Comparison of ENCODE assay signal across 10 mouse cellular contexts in genomic region chr11:79530333-79530761, GRCm38 (mm10). TPM values are rescaled to one million over a fixed set of nuclear protein-coding genes. Genes with fewer than 3 reads are reported as not detected.
DNase-seq lines count a peak whose midpoint lies in the region; ATAC-seq and TF ChIP-seq lines count a peak whose summit lies in the region.
"Had no signal": no experiment of that assay in that cellular context is flagged by ENCODE, and none has a peak within 500 bp of the region (broad histone marks: within the 10 kb centered on the region; RNA-seq: fewer than 3 reads in every experiment).

Gene Evi2 (minus strand): TSS chr11:79530589.
Gene Evi2a (minus strand): TSS chr11:79530609.

- H3K79me2 ChIP-seq in CH12.LX (replicated peaks; ENCODE audit: control insufficient read depth, extremely low read depth, insufficient read depth, poor library complexity, severe bottlenecking): peaks cover 22% of the 10 kb centered on the region

- H3K9me3 ChIP-seq in CH12.LX (replicated peaks; ENCODE audit: low read length): no peaks in the 10 kb centered on the region
- H3K9me3 ChIP-seq in megakaryocyte, embryonic 14.5 days: no peaks in the 10 kb centered on the region
- H3K9me3 ChIP-seq in intestine, postnatal 0 days (ENCODE audit: control insufficient read depth): no peaks in the 10 kb centered on the region
- H3K9me3 ChIP-seq in hindbrain, postnatal 0 days (ENCODE audit: low read length): no peaks in the 10 kb centered on the region
- H3K9me3 ChIP-seq: lung, embryonic 15.5 days had no signal

- peak; percentile 65 for DNase-seq in gastrocnemius, adult 2 months
- DNase-seq in gastrocnemius, postnatal 4 days (ENCODE audit: low spot score in 2 of 2): no peak
- DNase-seq in CH12.LX (ENCODE audit: extremely low read depth): peak; percentile 95
- DNase-seq in hindbrain, postnatal 0 days (ENCODE audit: low spot score): no peak
- DNase-seq in cerebellum, adult 11 months: no peak

- TF ChIP-seq EP300 in CH12.LX (IDR thresholded peaks at IDR 0.05; ENCODE audit: low read length): peak; percentile 83

- in situ Hi-C loops in CH12.LX (cut with MboI; ENCODE audit: low pct_ligation_motif_present, low pct_unique_long_range_greater_than_20kb, low sequenced_read_pairs): no loop called here

- dilution Hi-C loops in CH12.LX (cut with MboI; ENCODE audit: extremely low pct_ligation_motif_present, extremely low pct_unique_long_range_greater_than_20kb, low sequenced_read_pairs): no loop called here

- TF ChIP-seq RAD21 in CH12.LX (IDR thresholded peaks at IDR 0.05; ENCODE audit: low read depth, low read length): no peak; the same call in 1 of the 2 replicates

- WGBS in intestine, postnatal 0 days: 86% methylated on average over 7 of the region's 7 CpGs
- WGBS in hindbrain, postnatal 0 days: 81% methylated on average over 7 of the region's 7 CpGs

- intact Hi-C loops in gastrocnemius, adult 2 months (cut with DNase I): no loop called here

- peaks cover 15 to 47% of the 10 kb centered on the region in 2 experiments for H3K36me3 ChIP-seq in CH12.LX (replicated peaks in 1 of 2; ENCODE audit: control insufficient read depth in 1 of 2, insufficient read depth in 1 of 2, low read length in 1 of 2)
- H3K36me3 ChIP-seq in megakaryocyte, embryonic 14.5 days (replicated peaks; ENCODE audit: low read length): peaks cover 14% of the 10 kb centered on the region
- 0 out of 2 replicates have a peak, but pooled peaks cover under 1% of the 10 kb centered on the region for H3K36me3 ChIP-seq in intestine, postnatal 0 days (ENCODE audit: control insufficient read depth, insufficient read depth)
- no peaks in the 10 kb centered on the region; the same call in 1 of the 2 replicates for H3K36me3 ChIP-seq in hindbrain, postnatal 0 days (ENCODE audit: insufficient read depth, low read length)
- H3K36me3 ChIP-seq: lung, embryonic 15.5 days had no signal

- peak; percentile 89 for TF ChIP-seq POLR2A in CH12.LX (IDR thresholded peaks at IDR 0.05; ENCODE audit: low read depth, low read length)

- H3K4me3 ChIP-seq in gastrocnemius, adult 2 months: peak within 1 kb of the TSS; percentile 61
- peak within 1 kb of the TSS; percentile 65 to 89 (median 78) for H3K4me3 ChIP-seq in CH12.LX (replicated peaks in 1 of 3; ENCODE audit: low read depth in 2 of 3, low read length in 2 of 3, poor library complexity in 1 of 3)
- peak within 1 kb of the TSS; percentile 90 for H3K4me3 ChIP-seq in megakaryocyte, embryonic 14.5 days (replicated peaks)
- H3K4me3 ChIP-seq in intestine, postnatal 0 days (ENCODE audit: low read depth, low read length): no peak within 1 kb of the TSS
- no peak within 1 kb of the TSS for H3K4me3 ChIP-seq in hindbrain, postnatal 0 days (ENCODE audit: low read length)
- H3K4me3 ChIP-seq: erythroblast, embryonic 14.5 days; lung, embryonic 15.5 days had no signal

- peak within 1 kb of the TSS; percentile 92 for H3K27ac ChIP-seq in gastrocnemius, adult 2 months
- H3K27ac ChIP-seq in CH12.LX (ENCODE audit: insufficient read depth, low read depth): peak within 1 kb of the TSS; percentile 97
- H3K27ac ChIP-seq in intestine, postnatal 0 days (ENCODE audit: low read depth, low read length): no peak within 1 kb of the TSS
- no peak within 1 kb of the TSS for H3K27ac ChIP-seq in hindbrain, postnatal 0 days
- H3K27ac ChIP-seq: lung, embryonic 15.5 days had no signal

- H3K9ac ChIP-seq in CH12.LX (ENCODE audit: insufficient read depth, low read depth): peak within 1 kb of the TSS; percentile 99
- H3K9ac ChIP-seq in intestine, postnatal 0 days (ENCODE audit: low read depth, low read length): no peak within 1 kb of the TSS
- H3K9ac ChIP-seq in hindbrain, postnatal 0 days (replicated peaks; ENCODE audit: low read length): no peak within 1 kb of the TSS
- H3K9ac ChIP-seq: lung, embryonic 15.5 days had no signal

- no peak for TF ChIP-seq CTCF in gastrocnemius, adult 2 months (IDR thresholded peaks at IDR 0.05)
- TF ChIP-seq CTCF in CH12.LX (conservative IDR thresholded peaks at IDR 0.05 in 1 of 2, IDR thresholded peaks at IDR 0.05 in 1 of 2; ENCODE audit: low read depth in 2 of 2, low read length in 2 of 2): no peak
- TF ChIP-seq CTCF in intestine, postnatal 0 days (IDR thresholded peaks at IDR 0.05; ENCODE audit: low read depth): no peak
- no peak for TF ChIP-seq CTCF in hindbrain, postnatal 0 days (IDR thresholded peaks at IDR 0.05; ENCODE audit: low read depth)

- no peaks in the 10 kb centered on the region for H3K27me3 ChIP-seq in CH12.LX (replicated peaks)
- H3K27me3 ChIP-seq in megakaryocyte, embryonic 14.5 days (replicated peaks): no peaks in the 10 kb centered on the region
- H3K27me3 ChIP-seq in intestine, postnatal 0 days (replicated peaks; ENCODE audit: control insufficient read depth, insufficient read depth, low read length): no peaks in the 10 kb centered on the region
- H3K27me3 ChIP-seq in hindbrain, postnatal 0 days (ENCODE audit: insufficient read depth, low read length): no peaks in the 10 kb centered on the region
- H3K27me3 ChIP-seq: lung, embryonic 15.5 days had no signal

- peaks cover 17 to 51% of the 10 kb centered on the region in 2 experiments for H3K4me1 ChIP-seq in CH12.LX (ENCODE audit: control insufficient read depth in 1 of 2, insufficient read depth in 2 of 2)
- peaks cover 89% of the 10 kb centered on the region for H3K4me1 ChIP-seq in megakaryocyte, embryonic 14.5 days
- no peaks in the 10 kb centered on the region for H3K4me1 ChIP-seq in intestine, postnatal 0 days (replicated peaks; ENCODE audit: control insufficient read depth, insufficient read depth, low read length)
- H3K4me1 ChIP-seq in hindbrain, postnatal 0 days (ENCODE audit: insufficient read depth, low read length): 0 out of 2 replicates have a peak, but pooled peaks cover 4% of the 10 kb centered on the region

- H3K4me2 ChIP-seq in CH12.LX (ENCODE audit: insufficient read depth, low read depth, poor library complexity, severe bottlenecking): peak within 1 kb of the TSS; percentile 83
- no peak within 1 kb of the TSS for H3K4me2 ChIP-seq in intestine, postnatal 0 days (replicated peaks; ENCODE audit: low read depth)
- no peak within 1 kb of the TSS for H3K4me2 ChIP-seq in hindbrain, postnatal 0 days (ENCODE audit: low read depth, low read length)
- H3K4me2 ChIP-seq: lung, embryonic 15.5 days had no signal

- peak; percentile 71 to 76 for ATAC-seq in hematopoietic stem cell, adult 5-6 weeks (replicated peaks in 1 of 2; ENCODE audit: insufficient read depth in 1 of 2, low FRiP score in 2 of 2, low TSS enrichment in 1 of 2, low read depth in 1 of 2, poor library complexity in 2 of 2, severe bottlenecking in 2 of 2)
- ATAC-seq in intestine, postnatal 0 days: no peak
- no peak for ATAC-seq in hindbrain, postnatal 0 days

TF ChIP-seq in CH12.LX, 34 proteins besides CTCF, POLR2A, EP300 and RAD21 (continues in another document):
- no peak for TF ChIP-seq KAT2A (IDR thresholded peaks at IDR 0.05; ENCODE audit: insufficient replicate concordance, low read length)
- peak; percentile 95 for TF ChIP-seq MXI1 (IDR thresholded peaks at IDR 0.05; ENCODE audit: low read depth, low read length)
- peak; percentile 87 for TF ChIP-seq NELFE (IDR thresholded peaks at IDR 0.05; ENCODE audit: low read depth, low read length)
- TF ChIP-seq E2F4 (IDR thresholded peaks at IDR 0.05; ENCODE audit: insufficient replicate concordance, low read depth, low read length): peak; percentile 24; the same call in 1 of the 2 replicates
- TF ChIP-seq RCOR1 (conservative IDR thresholded peaks at IDR 0.05; ENCODE audit: low read depth, low read length): no peak
- peak; percentile 90; the same call in 1 of the 2 replicates for TF ChIP-seq CHD1 (IDR thresholded peaks at IDR 0.05; ENCODE audit: low read depth, low read length)
- TF ChIP-seq SIN3A (IDR thresholded peaks at IDR 0.05; ENCODE audit: low read length): peak; percentile 97
- peak; percentile 80; the same call in 1 of the 2 replicates for TF ChIP-seq ZMIZ1 (IDR thresholded peaks at IDR 0.05; ENCODE audit: low read depth, low read length)
- TF ChIP-seq USF2 (conservative IDR thresholded peaks at IDR 0.05; ENCODE audit: low read depth, low read length): no peak
- no peak for TF ChIP-seq UBTF (IDR thresholded peaks at IDR 0.05; ENCODE audit: low read depth, low read length)
- peak; percentile 97 for TF ChIP-seq TBP (conservative IDR thresholded peaks at IDR 0.05; ENCODE audit: low read depth, low read length)
- peak; percentile 91 for TF ChIP-seq BHLHE40 (IDR thresholded peaks at IDR 0.05; ENCODE audit: low read depth, low read length)
- TF ChIP-seq USF1 (IDR thresholded peaks at IDR 0.05; ENCODE audit: low read depth, low read length): no peak
- TF ChIP-seq MAFK (IDR thresholded peaks at IDR 0.05; ENCODE audit: insufficient replicate concordance, low read length): 0 out of 2 replicates have a peak, but pooled peaks have one; percentile 33
- no peak for TF ChIP-seq SMC3 (IDR thresholded peaks at IDR 0.05; ENCODE audit: low read depth, low read length)
- peak; percentile 92 for TF ChIP-seq MYC (IDR thresholded peaks at IDR 0.05; ENCODE audit: low read depth, low read length)

RNA-seq across cellular contexts. Expression of gene Evi2, which starts in this region (rescaled TPM):
- not detected for total RNA-seq in gastrocnemius, adult 2 months (2021)
- total RNA-seq in gastrocnemius, postnatal 4 days (2021): under 1 TPM; 0.20 to 0.31 TPM
- total RNA-seq in CH12.LX (2012; rRNA removed): 1.0 and 1.2 TPM in 2 replicates
- total RNA-seq in CH12.LX (2014; rRNA removed): 2.8 and 3.8 TPM in 2 replicates
- 2.9 and 6.2 TPM in 2 replicates for polyA plus RNA-seq in CH12.LX (2012; ENCODE audit: insufficient read length, low read depth)
- 5.4 and 7.8 TPM in 2 replicates for total RNA-seq in hematopoietic stem cell, adult 5-6 weeks (2017)
- polyA plus RNA-seq in megakaryocyte, embryonic 14.5 days (2012; ENCODE audit: insufficient read depth, low replicate concordance): 0.41 TPM in 1 of 2 replicates, not detected in the other
- 0.17 and 0.21 TPM in 2 replicates for polyA plus RNA-seq in intestine, postnatal 0 days (2015; fragmentation: Nextera tagmentation; extraction: Ambion mirVana)
- 0.11 and 0.16 TPM in 2 replicates for total RNA-seq in hindbrain, postnatal 0 days (2014; rRNA removed)
- polyA plus RNA-seq in hindbrain, postnatal 0 days (2015; fragmentation: Nextera tagmentation; extraction: Ambion mirVana): 0.21 and 0.54 TPM in 2 replicates

RNA-seq across cellular contexts. Expression of gene Evi2a, which starts in this region (rescaled TPM):
- 1 to 10 TPM; 3.9 to 4.0 TPM for total RNA-seq in gastrocnemius, adult 2 months (2021)
- total RNA-seq in gastrocnemius, postnatal 4 days (2021): 1 to 10 TPM; 4.7 to 6.0 TPM
- total RNA-seq in CH12.LX (2012; rRNA removed) (87.4 and 137 TPM in 2 replicates), CH12.LX (2014; rRNA removed) (164 and 165 TPM in 2 replicates)
- 138 and 140 TPM in 2 replicates for polyA plus RNA-seq in CH12.LX (2012; ENCODE audit: insufficient read length, low read depth)
- 39.2 and 43.1 TPM in 2 replicates for total RNA-seq in hematopoietic stem cell, adult 5-6 weeks (2017)
- 2.0 TPM in 1 of 2 replicates, not detected in the other for polyA plus RNA-seq in megakaryocyte, embryonic 14.5 days (2012; ENCODE audit: insufficient read depth, low replicate concordance)
- 2.2 and 3.3 TPM in 2 replicates for polyA plus RNA-seq in intestine, postnatal 0 days (2015; fragmentation: Nextera tagmentation; extraction: Ambion mirVana)
- 2.3 and 3.0 TPM in 2 replicates for total RNA-seq in hindbrain, postnatal 0 days (2014; rRNA removed)
- 4.5 and 5.9 TPM in 2 replicates for polyA plus RNA-seq in hindbrain, postnatal 0 days (2015; fragmentation: Nextera tagmentation; extraction: Ambion mirVana)

Comparison
In these comparisons a context has a peak if more than half of its experiments do, and no peak if none do; other contexts are left out.
1. RNA of gene Evi2a (polyA plus RNA-seq): 138 to 140 TPM in CH12.LX; 4.5 to 5.9 TPM in hindbrain, postnatal 0 days, 2.2 to 3.3 TPM in intestine, postnatal 0 days and 2.0 TPM in megakaryocyte, embryonic 14.5 days; every median in the first group is over 10 times any median in the second.
2. DNase-seq: peak in gastrocnemius, adult 2 months (single experiment) and CH12.LX (single experiment); none in gastrocnemius, postnatal 4 days (0 of 2), hindbrain, postnatal 0 days (single experiment) and cerebellum, adult 11 months (single experiment).
3. H3K27ac ChIP-seq: peak in gastrocnemius, adult 2 months (single experiment) and CH12.LX (single experiment); none in intestine, postnatal 0 days (single experiment) and hindbrain, postnatal 0 days (single experiment).
4. H3K4me3 ChIP-seq: peak in gastrocnemius, adult 2 months (single experiment), CH12.LX (3 of 3) and megakaryocyte, embryonic 14.5 days (single experiment); none in intestine, postnatal 0 days (single experiment) and hindbrain, postnatal 0 days (single experiment).
5. ATAC-seq: peak in hematopoietic stem cell, adult 5-6 weeks (2 of 2); none in intestine, postnatal 0 days (single experiment) and hindbrain, postnatal 0 days (single experiment).